Mouse (Mus musculus): ENCODE data around the gene Fto.

Fto gene

DNA sequence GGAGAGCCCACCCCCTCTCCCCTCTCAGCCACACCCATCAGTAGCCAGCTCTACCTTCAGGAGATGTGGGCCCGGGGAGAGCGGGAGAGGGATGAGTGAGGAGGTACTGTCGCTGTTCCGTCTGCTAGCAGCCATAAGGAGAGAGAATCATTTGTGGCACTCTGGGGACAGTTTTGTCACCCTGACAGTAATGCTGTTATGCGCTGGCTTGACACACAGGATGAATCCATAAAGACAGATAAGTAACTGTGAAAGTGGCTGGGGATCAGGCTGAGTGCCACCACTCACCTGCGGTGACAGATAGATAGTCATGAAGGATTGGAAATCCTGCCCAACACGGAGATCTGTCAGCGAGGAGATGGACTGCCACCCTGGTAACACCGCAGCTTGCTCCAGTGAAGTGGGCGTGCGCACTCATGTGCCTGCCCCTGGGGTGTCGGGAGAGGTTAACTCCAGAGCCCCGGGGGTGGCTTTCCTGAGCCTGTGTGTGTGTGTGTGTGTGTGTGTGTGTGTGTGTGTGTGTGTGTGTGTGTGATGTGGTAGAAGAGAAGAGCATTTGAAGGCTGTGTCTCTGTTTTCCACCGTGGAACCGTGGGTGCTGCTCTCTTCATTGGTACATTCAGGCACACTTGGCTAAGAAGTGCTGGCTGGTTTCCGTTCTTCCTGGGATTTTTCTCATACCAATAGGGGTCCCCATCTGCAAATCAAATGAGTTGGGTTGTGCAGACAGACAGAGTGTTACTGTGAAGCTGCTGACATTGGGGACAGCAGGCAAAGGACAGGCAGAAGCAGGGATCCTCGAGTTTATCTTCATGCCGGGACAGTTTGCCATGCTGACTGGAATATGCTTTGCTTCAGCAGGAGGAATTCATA lies 312.6 kb downstream of the Fto start:
- DNase-seq, result no peak

DNA sequence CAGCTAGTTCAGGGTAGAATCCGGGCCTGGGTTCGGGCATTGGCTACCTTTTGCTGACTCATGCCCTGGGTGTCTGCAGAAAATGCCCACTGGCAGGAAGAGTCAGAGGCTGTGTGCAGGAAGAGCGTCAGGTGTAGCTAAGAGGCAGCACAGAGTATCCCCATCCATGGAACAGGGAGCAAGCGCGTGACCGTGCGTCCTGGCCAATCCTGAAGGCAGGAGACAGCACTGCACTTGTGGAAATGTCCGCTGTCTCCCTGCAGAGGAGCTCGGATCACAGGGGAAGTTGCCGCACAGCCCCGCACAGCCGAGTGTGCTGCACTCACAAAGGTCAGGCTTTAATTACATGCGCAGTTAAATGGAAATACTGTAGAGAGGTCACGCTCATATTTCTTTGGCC lies 316.3 kb downstream of the Fto start:
- no peak for DNase-seq

DNA sequence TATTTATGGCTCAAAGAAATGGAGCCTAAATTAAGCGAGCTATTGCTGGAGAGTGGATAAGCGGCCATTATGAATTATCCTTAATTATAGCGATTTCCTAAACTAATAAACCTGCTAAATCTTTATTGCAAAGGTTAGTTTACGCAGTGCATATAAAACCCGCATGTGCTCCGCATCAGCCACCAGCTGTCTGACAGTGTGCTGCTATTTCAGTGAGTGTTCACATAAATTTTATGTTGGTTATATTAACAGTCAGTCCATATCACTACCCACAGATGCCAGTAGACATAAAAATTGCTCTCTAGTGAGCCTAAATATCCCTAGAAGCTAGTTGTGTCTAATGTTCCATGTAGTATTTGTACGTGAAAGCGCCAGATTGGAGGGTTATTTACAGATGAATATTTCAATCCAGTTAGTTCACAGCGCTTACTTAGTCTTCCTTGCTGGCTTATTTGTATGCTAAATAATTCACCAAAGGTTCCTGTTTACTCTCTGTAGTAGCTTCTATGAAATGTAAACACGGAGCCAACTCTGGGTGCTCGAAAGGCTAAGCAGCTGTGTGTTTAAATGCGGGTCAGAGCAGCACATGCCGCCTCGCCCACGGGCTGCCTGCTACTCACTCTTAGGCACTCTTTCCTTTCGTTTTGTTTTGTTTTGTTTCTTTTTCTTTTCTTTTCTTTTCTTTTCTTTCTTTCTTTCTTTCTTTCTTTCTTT lies 317.2 kb downstream of the Fto start:
- no peak for DNase-seq

DNA sequence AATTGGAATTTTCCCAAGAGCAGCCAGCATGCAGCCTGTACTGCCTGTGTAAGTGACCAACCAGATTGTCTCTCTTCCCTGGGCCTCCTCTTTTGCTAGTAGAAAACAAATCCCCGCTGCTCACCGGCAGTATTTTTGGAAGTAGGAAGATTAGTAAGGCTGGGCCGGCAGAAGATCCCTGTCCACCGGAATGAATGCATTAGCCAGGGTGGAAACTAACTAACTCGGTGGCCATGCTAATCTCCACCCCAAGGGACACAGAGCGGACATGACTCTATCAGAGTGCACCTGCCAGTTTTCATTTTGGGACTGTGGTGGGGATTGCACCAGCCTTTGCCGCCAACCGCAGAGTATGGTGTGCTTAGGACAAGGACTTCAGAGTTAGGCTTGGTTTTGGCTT lies 319.1 kb downstream of the Fto start:
- no peak for DNase-seq

DNA sequence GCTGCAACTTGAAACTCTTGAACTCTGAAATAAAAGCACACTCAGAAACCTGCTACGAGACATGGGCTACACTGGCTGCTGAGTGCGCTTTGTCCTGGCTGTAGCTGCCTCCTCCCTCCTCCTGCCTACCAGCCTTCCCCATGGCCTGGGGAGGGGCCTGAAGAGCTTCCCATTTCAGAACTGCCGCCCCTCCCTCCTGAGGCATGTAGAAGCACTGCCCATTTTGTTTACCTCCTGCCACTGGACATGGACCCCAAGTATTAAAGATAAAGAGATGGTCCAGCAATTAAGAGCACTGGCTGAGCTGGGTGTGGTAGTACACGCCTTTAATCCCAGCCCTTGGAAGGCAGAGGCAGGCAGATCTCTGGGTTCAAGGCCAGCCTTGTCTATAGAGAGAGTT lies 322.1 kb downstream of the Fto start:
- DNase-seq, result no peak

DNA sequence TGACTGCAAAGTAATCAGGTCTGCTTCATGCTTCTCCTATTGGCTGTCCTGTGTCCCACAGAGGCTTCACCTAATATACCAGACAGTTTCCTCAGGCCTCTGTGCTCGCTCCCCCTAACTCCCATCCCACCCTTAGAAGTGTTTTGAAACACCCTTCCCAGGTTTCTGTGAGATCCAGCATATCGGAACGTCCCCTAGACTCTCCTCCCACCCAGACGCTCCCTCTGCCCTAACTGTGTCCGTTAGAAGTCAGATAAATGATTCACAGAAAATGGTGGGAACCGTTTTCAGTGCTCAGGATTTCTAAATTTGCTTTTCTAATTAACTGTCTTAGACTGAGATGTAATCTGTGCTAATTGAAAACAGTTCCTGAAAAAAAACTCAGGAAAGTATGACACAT lies 323.6 kb downstream of the Fto start:
- DNase-seq, result no peak

DNA sequence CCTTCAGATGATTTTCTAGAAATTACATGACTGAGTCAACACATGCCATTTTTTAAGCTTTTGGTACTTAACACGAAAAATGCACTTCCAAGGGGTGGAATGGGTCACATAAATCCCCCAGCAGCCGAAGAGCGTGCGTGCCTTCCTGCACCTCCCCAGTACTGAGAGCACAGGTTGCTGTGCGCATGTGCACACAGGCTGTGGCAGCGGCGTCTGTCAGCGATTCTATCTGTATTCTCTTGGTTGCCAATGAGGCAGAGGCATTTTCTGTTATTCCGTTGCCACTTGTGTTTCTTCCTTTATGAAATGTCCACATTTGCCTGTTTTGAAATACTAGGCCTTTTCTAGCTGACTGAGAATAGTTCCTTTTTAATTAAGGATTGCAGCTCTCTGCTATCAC lies 324.4 kb downstream of the Fto start:
- no peak for DNase-seq

DNA sequence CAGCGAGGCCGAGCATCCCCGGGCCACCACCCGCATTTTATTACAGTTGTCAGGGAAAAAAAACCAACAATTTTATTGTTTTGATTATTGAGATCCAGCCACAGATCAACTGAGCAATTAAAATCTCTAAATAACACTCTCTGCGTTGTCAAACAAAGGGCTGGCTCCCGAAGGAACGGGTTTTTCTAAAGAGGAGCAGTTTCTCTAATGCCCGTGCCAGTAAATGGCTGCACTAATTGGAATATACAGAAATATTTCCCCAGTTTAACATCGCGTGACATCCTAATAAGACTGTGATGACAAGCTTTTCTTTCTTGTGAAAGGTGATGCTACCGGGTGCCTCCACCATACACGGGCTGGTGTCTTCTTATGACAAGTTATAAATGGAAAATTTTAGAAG lies 324.9 kb downstream of the Fto start:
- no peak for DNase-seq

DNA sequence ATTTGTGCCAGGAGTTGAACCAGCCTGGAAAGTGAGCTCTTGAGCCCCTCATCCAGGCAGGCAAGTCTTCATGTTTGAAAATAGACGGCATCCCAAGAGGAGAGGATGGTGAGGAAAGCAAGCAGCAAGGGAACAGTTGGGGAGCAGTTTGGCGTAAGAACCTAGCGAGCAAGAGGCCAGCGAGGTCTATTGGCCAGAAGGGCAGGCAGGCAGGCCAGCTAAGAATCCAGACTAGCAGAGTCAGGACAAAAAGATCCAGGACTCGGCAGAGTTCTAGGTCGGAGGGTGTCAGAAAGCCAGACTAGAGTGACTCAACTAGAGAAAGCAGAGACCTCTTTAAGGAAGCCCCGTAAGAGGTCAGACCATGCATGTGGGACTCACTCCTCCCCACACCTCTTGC lies 327.1 kb downstream of the Fto start:
- no peak for DNase-seq

DNA sequence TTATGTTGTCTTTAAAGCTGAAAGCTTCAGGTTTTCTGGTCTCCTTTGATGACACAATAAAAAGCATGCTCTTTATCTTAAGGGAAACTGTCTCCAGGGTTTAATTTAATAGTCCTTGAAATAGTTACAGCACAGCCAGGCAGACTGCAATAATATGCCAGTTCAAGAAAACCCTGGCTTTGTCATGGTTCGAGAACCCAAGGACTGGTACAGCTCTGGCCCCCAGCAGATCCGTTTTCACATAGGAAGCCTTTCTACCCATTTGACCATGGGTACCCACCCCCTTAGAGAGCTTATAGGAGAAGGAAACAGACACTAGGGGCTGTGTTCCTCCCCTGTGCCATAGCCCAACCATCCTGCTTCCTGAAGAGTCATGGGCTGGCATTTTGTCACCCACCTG lies 332.2 kb downstream of the Fto start:
- DNase-seq, result no peak

DNA sequence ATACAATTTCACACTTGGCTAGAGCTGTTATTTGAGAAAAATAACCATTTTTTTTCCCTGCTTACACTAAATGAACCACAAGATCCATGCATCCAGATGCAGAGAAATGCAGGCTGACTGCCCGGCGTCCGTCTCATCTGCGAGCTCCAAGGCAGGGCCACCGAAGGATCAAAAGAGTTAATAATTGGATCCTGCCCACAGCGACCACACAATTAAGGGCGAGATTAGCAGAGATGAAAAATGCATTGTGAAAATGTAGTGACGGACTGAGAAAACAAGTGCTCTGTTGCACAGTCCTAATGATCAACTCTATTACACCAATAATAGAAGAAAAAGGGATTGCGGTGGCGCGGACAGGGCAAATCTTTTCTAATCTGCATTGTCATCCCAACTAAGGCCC lies 334.6 kb downstream of the Fto start:
- DNase-seq, result no peak

DNA sequence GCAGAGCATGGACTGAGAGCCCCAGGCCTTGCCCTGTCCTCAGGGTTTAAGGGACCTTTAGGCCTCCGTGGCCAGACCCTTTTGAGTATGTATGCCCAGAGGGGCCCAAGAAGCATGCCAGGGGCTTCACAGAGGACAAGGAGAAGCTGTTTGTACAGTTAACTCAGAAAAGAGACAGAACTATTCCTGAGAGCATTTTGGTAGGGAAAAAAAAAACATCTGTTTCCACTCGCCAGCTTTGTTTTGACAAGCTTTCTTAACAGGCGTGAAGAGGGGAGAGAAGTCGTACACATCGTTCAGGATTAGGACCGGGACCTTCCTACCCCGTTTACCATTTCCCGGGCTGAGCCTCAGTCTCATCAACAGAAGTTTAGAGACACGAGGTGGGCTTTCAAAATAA lies 335.5 kb downstream of the Fto start:
- no peak for DNase-seq

DNA sequence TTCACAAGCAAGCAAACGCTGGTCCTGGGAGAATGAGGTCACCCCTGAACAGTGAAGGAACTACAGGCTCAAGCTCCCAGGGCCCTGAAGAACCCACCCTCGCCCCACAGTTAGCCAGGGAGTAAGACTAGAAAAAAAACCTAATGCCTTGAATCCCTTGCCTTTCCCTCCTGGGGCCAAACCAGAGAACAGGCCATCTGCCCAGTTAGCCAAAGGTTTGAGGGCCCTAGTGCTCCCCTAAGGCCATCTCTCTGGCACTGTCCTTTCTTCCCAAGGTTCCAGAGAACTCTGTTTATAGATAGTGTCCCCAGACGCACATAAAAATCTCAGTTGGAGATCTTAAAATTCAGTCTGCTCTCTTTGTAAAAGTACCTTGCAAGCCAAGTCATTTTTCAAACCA lies 340.2 kb downstream of the Fto start:
- no peak for DNase-seq

DNA sequence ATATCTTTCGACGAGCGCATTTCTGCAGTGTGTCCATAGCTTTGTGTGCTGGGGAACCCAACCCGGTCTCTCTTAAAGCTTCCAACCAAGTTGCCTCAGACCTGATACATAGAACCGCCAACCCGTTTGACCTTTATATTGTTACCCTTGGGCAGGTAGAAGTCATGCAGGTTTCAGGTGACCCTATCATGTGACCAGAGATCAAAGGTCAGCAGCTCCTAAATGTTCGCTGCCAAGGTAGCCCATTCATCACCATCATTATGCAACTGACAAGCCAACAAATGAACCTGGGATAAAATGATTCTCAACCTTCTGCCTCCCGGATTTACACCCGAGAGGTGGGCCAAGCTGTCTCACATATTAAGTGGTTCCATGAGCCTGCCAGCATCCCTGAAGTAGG lies 344.1 kb downstream of the Fto start:
- DNase-seq, result no peak

DNA sequence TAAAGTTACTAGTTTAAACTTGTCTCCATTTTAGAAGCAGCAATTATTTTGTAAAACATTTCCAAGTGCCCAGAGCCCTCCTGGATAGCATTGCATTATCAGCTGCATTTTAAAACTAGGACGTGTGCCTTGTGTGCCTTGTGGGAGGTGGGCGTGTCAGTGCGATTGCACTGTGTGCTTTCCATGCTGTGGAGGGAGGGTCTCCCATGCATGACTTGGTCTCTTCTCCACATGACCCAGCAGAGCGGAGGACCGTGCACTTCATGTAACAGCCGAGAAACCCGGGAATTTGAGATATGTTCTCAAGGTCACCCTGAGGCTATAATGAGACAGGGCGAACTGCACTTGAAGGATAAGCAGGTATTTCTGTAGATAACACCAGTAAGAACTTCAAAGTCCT lies 347.6 kb downstream of the Fto start:
- DNase-seq, result no peak

DNA sequence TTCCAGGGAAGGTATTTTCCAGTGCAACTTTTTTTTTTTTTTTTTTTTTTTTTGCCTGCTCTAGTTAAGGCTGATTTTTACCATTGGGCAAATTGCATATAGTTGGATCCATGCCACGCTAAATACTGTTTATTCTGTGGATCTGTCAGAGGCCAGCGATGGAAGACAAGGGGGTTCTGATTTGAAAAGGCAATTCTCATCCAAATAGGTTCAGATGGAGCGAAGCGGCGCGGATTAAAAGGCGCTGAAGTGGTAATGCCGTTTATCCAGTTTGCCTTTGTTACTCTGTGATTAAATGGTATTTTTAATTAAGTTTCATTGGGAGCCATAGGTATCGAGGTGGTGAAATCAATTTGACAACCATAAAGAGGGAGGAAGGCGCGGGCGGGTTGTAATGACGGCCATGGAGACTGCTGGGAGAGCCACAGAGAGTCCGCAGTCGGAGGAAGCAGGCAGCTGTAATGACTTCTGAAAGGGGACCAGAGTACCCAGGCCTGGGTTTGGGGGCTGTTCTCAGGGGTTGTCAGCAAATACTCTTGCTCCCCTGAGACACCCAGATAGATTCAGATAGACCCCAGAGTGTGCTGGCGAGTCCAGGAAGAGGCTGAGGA lies 356.2 kb downstream of the Fto start:
- no peak for DNase-seq

DNA sequence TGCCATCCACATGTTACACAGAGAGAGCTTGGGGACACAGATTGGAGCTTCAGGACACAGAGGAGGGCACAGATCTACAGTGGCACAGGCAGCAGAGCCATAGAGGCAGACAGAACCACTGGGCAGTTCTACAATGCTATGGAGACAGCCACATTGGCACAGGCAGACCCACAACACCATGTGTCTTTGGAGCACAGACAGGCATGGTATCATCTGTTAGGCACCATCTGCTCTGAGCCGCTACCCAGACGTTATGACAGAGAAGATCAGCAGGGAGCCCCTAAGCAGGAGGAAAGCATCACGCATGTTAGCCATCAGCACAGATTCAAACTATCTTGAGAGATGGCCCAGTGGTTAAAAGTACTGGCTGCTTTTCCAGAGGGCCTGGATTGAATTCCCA lies 363.6 kb downstream of the Fto start:
- DNase-seq, result peak; percentile 25

DNA sequence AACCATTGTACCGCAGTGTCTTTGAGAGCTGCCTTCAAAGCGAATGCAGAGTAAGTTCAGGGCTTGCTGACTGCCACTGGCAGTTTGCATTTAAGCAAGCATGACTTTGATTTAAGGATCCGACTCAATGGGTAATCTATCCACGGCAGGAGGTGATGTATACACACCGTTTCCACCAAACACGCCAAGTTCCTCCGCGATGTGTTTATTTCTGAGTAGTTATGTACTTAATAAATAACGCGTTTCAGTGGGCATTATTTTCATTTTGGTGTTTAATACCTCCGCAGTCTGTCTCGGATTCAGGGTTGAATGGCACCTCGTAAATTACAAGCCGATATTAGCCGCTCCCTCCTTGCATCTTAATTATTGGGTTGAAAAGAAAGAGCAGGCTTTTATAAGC lies 366.1 kb downstream of the Fto start:
- no peak for DNase-seq

DNA sequence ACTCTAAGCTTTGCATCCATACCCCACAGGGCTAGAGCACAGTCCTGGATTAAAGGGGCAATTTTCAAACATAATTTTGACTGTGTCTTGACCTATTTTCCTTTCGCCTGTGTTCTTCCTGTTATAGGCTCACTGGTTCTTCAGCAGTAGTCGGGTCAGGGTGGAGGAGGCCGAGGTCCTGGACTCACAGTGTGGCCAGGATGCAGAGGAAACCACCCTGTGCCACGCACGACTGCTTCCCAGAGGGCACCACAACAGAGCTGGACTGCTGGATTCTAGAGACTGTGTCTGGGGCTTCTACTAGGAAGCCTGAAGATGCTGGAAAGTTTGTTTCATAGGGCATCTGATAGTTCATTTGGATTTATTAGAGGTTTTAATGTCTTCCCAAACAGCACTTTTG lies 366.8 kb downstream of the Fto start:
- no peak for DNase-seq

DNA sequence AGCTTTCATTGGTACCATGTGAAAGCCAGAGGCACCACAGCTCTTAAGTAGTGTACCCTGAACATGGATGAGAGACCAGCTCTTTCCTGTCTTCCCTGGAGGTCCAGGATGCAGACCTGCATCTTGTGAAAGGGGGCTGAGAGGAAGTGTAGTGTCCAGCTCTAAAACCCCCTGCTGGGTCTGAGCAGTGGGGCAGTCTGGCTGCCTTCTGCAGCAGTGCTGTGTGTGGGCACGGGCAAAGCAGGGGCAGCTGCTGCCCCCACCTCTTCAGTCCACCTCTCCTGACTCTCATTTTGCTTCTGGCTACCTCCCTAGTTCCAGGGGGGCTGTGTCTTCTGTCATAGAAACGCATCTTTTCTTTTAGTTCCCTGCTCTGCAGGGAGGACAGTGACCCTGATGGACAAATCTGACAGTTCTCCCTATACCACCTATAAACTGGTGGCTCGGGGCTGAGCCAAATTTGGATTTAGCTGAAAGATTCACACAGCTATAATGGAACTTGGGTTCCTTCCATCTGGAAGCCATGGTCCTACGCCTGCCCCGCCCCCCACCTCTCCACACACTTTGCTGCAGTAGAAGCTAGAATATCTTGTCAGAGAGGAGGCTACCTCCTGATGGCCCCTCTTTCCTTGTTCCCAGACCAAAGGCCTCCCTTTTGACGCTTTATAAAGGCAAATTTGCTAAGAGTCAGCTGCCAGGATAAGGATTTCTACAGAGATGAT lies 371.4 kb downstream of the Fto start:
- DNase-seq, result no peak

DNA sequence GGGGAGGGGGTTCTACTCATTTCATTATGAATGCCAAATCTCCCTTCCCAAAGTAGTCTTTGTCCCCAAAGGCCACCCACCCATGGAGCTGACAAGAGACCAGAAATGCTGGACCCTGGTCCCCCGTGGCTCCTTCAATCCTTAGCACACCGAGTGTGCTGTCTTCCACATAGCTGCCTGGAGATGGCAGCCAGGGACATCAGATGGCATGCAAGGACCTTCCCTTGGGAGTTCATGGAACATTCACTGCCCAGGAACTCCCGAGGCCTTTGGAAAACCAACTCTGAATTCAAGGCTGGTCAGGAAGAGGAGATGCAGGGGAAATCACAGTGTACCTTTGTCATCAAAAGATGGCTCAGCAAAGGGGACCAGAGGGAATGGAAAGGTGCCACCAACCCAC lies 372.1 kb downstream of the Fto start:
- no peak for DNase-seq

DNA sequence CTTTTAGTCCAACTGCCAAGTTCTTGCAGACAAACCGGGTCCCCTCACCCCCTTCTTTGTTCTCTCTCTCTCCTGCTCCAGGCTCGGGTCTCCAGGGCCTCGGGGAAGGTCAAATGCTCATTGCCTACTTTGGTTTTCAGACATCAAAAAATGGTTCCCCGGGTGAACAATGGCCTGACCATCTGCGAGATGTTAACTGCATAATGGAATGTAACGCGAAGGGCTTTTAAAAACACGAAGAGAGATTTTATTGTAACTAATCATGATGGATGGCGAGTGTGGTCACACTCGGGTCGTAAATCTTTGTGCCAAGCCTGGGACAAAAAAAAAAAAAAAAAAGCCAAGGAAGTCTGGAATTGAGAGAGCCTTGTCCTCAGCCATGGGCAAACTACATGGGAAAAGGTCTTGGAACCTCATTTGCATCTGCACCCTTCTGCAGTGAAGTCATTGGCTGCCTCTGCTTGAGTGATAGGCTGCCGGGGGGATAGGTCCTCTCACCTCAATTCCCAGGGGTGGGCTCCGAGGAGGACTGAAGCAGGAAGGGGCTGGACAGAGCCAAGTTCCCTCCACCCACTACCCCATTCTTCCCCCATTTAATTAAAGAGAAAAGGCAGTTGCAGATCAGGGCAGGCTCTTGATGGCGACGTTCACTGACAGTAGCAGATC lies 378.9 kb downstream of the Fto start:
- no peak for DNase-seq

DNA sequence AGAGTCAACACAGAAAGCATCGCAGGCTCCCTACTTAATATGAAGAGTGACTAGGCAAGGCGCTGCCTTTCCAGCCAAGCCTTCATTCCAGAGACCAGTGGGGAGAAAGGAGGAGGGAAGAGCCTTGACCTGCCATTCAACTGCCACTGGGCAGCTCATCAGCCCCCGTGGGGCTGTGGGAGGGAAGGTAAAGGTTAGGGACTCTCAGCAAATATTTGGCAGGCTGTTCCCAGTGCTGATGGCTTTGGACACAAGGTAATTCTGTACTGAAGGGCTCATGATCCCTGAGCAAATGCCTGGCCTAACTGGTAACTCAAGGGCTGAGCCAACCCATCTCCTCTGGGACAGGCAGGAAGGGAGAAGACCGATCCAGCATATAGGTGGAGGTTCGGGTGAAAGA lies 393.2 kb downstream of the Fto start:
- DNase-seq, result no peak

All from right cerebral cortex, postnatal 4 days (tissue).